Mouse (Mus musculus) stomach, postnatal 0 days (tissue): Measurements from ENCODE around the gene Cd300lg. TPM values are rescaled to one million over a fixed set of nuclear protein-coding genes. Genes with fewer than 3 reads are reported as not detected.
A peak's percentile ranks its signal among the peaks of the same experiment; 100 is the strongest.

ENCODE experiments used
- ATAC-seq: fragments of 200-750 bp; cut with Nextera tagmentation; 2 replicates; pipeline ENCODE4 v1.8.0; 2017; ENCODE audit not compliant: low FRiP score, low TSS enrichment
- DNase-seq: peaks from one replicate; pipeline ENCODE4 v3.0.0-alpha.2; 2016; ENCODE audit warnings: low spot score
- H3K27ac ChIP-seq: fragments of 300-500 bp; sonication (generic); replicated peaks from 2 replicates; pipeline ENCODE4 v1.5.1; 2014; ENCODE audit warnings: mild to moderate bottlenecking, control low read depth
- H3K27me3 ChIP-seq: fragments of 300-500 bp; sonication (generic); 2 replicates; pipeline ENCODE4 v1.6.1; 2014; ENCODE audit warnings: low read length; ENCODE audit not compliant: control insufficient read depth, insufficient read depth
- H3K36me3 ChIP-seq: fragments of 300-500 bp; sonication (generic); 2 replicates; pipeline ENCODE4 v1.6.1; 2014; ENCODE audit warnings: low read length, mixed read lengths; ENCODE audit not compliant: control insufficient read depth, insufficient read depth
- H3K4me1 ChIP-seq: fragments of 300-500 bp; sonication (generic); replicated peaks from 2 replicates; pipeline ENCODE4 v1.6.1; 2014; ENCODE audit warnings: antibody characterized with exemption; ENCODE audit not compliant: control insufficient read depth, insufficient read depth
- H3K4me2 ChIP-seq: fragments of 300-500 bp; sonication (generic); replicated peaks from 2 replicates; pipeline ENCODE4 v1.6.1; 2014; ENCODE audit warnings: low read depth, mild to moderate bottlenecking, control low read depth, moderate library complexity
- H3K4me3 ChIP-seq: fragments of 300-500 bp; sonication (generic); 2 replicates; pipeline ENCODE4 v1.5.1; 2014; ENCODE audit warnings: low read depth, low read length, control low read depth
- H3K9ac ChIP-seq: fragments of 300-500 bp; sonication (generic); 2 replicates; pipeline ENCODE4 v1.6.1; 2014; ENCODE audit warnings: mild to moderate bottlenecking, low read length, control low read depth, mixed read lengths
- H3K9me3 ChIP-seq: fragments of 300-500 bp; sonication (generic); 2 replicates; pipeline ENCODE4 v1.6.1; 2016; ENCODE audit warnings: low read length; ENCODE audit not compliant: control insufficient read depth
- CTCF ChIP-seq: IDR thresholded peaks from 2 replicates; pipeline ENCODE4 v1.5.1; 2016; ENCODE audit warnings: antibody characterized with exemption, low read depth, mild to moderate bottlenecking, moderate library complexity
- EP300 ChIP-seq: optimal IDR thresholded peaks from 2 replicates; pipeline ENCODE3; 2016; ENCODE audit warnings: antibody characterized with exemption
- WGBS: fragments of 180-500 bp; shearing (Covaris S2); extraction: QIAGEN DNeasy Blood & Tissue Kit; methylation state at CpG from one replicate; pipeline ENCODE4 v1.1.7; 2014; 5-methylcytosine and 5-hydroxymethylcytosine counted together
- polyA plus RNA-seq: library from polyadenylated mRNA; unstranded; fragments of >200 nt; fragmentation: Nextera tagmentation; extraction: Ambion mirVana; gene quantifications from 2 replicates; pipeline ENCODE4 v1.2.1, GENCODE M21; 2015

The Cd300lg gene
- polyA plus RNA-seq, 1 experiment from 2014 or later, result 3.4 TPM

DNA sequence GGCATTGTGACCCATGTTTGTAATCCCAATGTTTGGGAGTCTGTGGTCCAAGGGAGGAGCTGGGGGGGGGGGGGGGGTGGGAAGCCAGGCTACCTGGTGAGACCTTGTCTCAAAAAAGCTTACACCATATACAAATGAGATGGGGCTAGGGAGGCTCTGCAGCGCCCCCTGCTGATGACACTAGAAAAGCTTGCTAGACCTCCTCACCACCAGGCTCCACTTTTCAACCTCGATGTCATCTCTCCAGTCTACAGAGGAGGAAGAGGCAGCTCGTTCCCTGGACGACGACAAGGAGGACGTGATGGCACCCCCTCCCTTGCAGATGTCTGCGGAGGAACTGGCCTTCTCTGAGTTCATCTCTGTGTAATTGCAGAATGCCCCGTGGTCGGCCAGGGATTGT, 12.5 kb downstream of the Cd300lg start:
- no peak overlapping the region for H3K4me2 ChIP-seq
- no peaks in the 10 kb centered on the region for H3K9me3 ChIP-seq
- 23% methylated on average over 9 of the region's 9 CpGs for WGBS
- no peaks in the 10 kb centered on the region; the same call in 1 of the 2 replicates for H3K27me3 ChIP-seq
- H3K36me3 ChIP-seq, result no peaks in the 10 kb centered on the region
- TF ChIP-seq EP300, result no peak
- peak; percentile 72 for TF ChIP-seq CTCF
- H3K4me3 ChIP-seq, result no peak overlapping the region
- no peak overlapping the region for H3K9ac ChIP-seq
- H3K4me1 ChIP-seq, result no peaks in the 10 kb centered on the region
- no peak; the same call in 1 of the 2 replicates for ATAC-seq
- DNase-seq, result peak; percentile 71
- no peak overlapping the region for H3K27ac ChIP-seq

DNA sequence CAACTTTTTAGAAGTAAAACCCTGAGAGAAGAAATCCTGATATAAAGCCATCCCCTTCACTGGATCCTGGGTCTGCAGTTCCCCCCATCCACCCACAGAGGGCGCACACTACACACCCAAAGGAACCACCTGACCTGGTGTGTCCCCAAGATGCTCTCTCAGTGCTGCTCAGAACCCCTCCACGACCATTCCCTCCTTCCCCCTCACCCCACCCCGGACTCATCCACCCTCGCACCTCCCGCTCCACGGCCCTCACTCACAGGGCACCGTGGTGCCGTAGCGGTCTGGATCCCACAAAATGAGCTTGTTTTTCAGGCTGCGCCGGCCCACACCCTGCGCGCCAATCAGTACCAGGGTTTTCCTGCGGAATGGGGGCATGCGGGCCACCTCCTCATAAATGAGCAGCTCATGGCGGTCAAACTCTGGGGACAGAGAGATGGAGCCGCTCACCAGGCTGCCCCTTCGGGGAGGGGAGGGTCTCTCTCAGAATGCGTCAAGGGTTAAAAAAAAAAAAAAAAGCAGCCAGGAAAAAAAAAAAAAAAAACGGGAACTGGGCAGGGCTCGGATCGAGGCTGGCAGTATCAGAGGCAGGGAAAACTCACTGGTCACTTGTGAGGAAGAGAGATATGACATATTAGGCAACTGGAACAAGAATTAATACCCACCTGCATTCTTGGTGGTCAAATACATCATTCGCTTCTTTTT, 20.1 kb downstream of the Cd300lg start:
- Histone ChIP-seq H3K36me3 (0 out of 2 replicates have a peak, but pooled peaks cover 3% of the 10 kb centered on the region), H3K4me3 (peak overlapping the region; percentile 27), H3K9ac (no peak overlapping the region), H3K4me1 (no peaks in the 10 kb centered on the region), H3K27ac (no peak overlapping the region), H3K9me3 (no peaks in the 10 kb centered on the region), H3K4me2 (peak overlapping the region; percentile 63), H3K27me3 (no peaks in the 10 kb centered on the region)
- TF ChIP-seq CTCF (peak; percentile 98), EP300 (no peak)
- 5% methylated on average over 23 of the region's 23 CpGs for WGBS
- DNase-seq (peak; percentile 82), ATAC-seq (peak; percentile 58)

DNA sequence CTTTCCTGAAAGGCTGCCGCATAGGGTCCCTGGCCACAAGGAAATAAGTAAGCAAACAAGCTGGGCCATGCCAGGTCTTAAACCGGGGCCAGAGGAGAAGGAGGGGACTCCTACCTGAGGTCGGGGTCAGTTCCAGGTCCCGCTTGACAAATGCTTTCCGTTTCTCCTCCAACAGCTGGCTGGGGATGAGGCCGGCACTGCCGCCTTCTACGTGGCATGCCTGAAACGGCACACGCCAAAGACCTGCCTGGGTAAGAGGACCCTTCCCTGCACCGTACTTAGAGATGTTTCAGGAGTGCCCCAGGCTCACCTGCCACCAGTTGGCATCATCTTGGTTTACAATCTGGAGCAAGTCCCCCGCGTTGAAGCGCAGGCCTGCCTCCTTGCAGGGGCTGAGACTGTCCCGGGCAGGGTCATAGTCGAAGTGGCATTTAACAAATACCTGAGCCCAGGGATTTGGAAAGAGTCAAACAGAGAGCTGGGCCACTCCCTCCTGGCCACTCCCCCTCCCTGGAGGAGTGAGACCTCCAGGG, 20.7 kb downstream of the Cd300lg start:
- DNase-seq, result no peak
- no peak overlapping the region for H3K4me3 ChIP-seq
- no peak overlapping the region for H3K27ac ChIP-seq
- no peak overlapping the region; the same call in 1 of the 2 replicates for H3K4me2 ChIP-seq
- TF ChIP-seq EP300 (no peak), CTCF (no peak)
- WGBS, result 33% methylated on average over 16 of the region's 16 CpGs
- no peaks in the 10 kb centered on the region for H3K4me1 ChIP-seq
- no peaks in the 10 kb centered on the region for H3K9me3 ChIP-seq
- no peak for ATAC-seq
- no peaks in the 10 kb centered on the region for H3K27me3 ChIP-seq
- 0 out of 2 replicates have a peak, but pooled peaks cover 3% of the 10 kb centered on the region for H3K36me3 ChIP-seq
- no peak overlapping the region for H3K9ac ChIP-seq

DNA sequence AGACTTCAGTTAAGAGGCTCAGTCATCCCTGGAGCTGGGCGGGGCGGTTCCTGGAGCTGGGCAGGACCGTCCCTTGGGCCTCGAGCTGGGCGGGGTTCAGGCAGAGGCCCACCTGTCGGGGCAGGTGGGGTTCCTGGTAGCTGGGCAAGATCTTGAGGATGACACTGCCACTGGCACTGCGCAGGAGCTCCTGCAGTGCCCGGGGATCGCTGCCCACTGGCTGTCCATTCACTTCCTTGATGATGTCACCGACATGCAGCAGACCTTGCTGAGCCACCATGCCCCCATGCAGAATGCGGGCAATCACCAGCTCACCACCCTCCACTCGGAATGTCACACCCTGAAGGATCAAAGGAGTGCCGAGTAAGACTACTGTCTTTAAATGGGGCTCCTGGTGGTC, 21.8 kb downstream of the Cd300lg start:
- WGBS, result 63% methylated on average over 13 of the region's 13 CpGs
- no peak for TF ChIP-seq CTCF
- no peak for TF ChIP-seq EP300
- ATAC-seq (no peak), DNase-seq (no peak)
- Histone ChIP-seq H3K27me3 (no peaks in the 10 kb centered on the region), H3K36me3 (0 out of 2 replicates have a peak, but pooled peaks cover 3% of the 10 kb centered on the region), H3K4me3 (no peak overlapping the region), H3K9ac (no peak overlapping the region), H3K27ac (no peak overlapping the region), H3K4me2 (no peak overlapping the region), H3K9me3 (no peaks in the 10 kb centered on the region), H3K4me1 (no peaks in the 10 kb centered on the region)

DNA sequence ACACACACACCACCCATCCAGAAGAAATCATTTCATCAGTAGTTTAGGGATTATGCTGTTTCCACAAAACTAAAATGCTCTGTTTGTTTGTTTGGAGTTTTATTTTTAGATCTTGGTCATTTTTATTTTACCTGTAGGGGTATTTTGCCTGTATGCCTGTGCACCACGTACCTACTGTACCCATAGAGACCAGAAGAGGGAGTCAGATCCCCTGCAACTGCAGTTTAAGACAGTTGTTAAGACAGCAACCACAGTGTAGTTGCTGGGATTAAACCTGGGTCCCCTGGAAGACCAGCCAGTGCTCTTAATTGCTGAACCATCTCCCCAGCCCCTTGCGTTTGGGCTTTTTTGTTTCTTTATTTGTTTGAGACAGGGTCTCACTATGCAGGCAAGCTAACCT, 27.7 kb downstream of the Cd300lg start:
- no peaks in the 10 kb centered on the region for H3K27me3 ChIP-seq
- WGBS, result 60% methylated on average over 2 of the region's 2 CpGs
- H3K36me3 ChIP-seq, result no peaks in the 10 kb centered on the region
- ATAC-seq, result no peak
- DNase-seq, result no peak
- no peak for TF ChIP-seq EP300
- TF ChIP-seq CTCF, result peak; percentile 72
- no peak overlapping the region for H3K27ac ChIP-seq
- no peak overlapping the region for H3K4me2 ChIP-seq
- H3K4me1 ChIP-seq, result no peaks in the 10 kb centered on the region
- H3K9me3 ChIP-seq, result no peaks in the 10 kb centered on the region
- H3K4me3 ChIP-seq, result no peak overlapping the region
- H3K9ac ChIP-seq, result no peak overlapping the region

DNA sequence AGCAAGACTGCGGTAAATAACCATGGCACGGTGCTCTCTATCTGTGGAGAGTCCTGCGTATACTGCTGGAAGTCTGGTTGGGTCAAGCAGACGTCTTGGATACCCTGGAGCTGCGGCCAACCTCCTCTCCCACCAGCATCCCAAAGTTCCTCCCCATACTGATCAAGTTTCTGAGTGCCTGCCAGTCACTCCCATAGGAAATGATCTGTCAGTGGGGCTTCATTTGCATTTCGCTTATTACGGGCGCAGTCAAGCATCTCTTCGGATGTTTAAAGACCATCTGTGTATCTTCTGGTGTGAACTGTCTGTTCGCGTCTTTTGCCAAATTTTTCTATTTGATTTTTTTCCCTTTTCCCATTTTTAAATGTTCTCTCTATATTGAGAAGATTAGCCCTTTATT, 28.3 kb downstream of the Cd300lg start:
- Histone ChIP-seq H3K4me1 (no peaks in the 10 kb centered on the region), H3K27ac (no peak overlapping the region), H3K27me3 (no peaks in the 10 kb centered on the region), H3K9me3 (no peaks in the 10 kb centered on the region), H3K4me2 (no peak overlapping the region), H3K36me3 (no peaks in the 10 kb centered on the region), H3K4me3 (no peak overlapping the region), H3K9ac (no peak overlapping the region)
- WGBS, result 81% methylated on average over 11 of the region's 11 CpGs
- TF ChIP-seq CTCF (no peak), EP300 (no peak)
- DNase-seq, result no peak
- ATAC-seq, result no peak
